Mouse (Mus musculus): Measurements from ENCODE around the gene Igfbp1.

Igfbp1 gene

GRCm38 (mm10) chr11:7231958-7232357 is 34.4 kb downstream of the Igfbp1 start:
- DNase-seq (ENCODE audit: low spot score): no peak

- no peak for DNase-seq (ENCODE audit: low spot score)
Observed at GRCm38 (mm10) chr11:7233333-7233732, 35.8 kb downstream of the Igfbp1 start.

GRCm38 (mm10) chr11:7234436-7234835 is 36.9 kb downstream of the Igfbp1 start:
- no peak for DNase-seq (ENCODE audit: low spot score)

DNA sequence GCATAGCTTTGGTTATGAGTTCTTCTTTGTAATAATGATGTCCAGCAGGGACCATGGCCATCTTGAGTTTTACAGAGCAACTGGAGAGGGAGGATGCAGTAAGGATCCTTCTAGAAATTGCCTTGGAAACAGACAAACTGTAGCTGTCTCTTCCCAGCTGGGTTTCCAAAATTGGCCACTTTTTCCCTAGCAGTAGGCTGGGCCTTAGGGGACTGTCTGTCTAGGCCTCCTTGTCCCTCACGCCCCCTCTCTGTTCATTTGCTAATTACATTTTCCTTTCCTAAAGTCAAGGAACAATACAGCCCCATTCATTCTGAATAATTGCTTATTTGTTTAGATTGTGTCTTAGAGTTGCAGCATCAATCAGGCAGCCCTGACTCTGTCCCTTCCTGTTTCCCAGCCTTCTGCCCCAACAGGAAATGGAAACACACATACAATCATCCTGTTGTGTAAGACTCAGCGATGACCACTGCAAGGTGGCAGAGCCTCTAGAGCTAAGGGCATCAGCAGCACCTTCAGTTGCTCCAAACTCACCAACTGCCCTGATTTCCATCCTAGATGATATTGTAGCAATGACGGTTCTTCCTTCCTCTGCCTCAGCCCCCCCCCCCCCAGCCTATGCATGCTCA is 37.5 kb downstream of the Igfbp1 start:
- DNase-seq (ENCODE audit: low spot score): no peak

GRCm38 (mm10) chr11:7236751-7237150 is 39.2 kb downstream of the Igfbp1 start:
- no peak for DNase-seq (ENCODE audit: low spot score)

GRCm38 (mm10) chr11:7237712-7238111 is 40.1 kb downstream of the Igfbp1 start:
- no peak for DNase-seq (ENCODE audit: low spot score)

DNA sequence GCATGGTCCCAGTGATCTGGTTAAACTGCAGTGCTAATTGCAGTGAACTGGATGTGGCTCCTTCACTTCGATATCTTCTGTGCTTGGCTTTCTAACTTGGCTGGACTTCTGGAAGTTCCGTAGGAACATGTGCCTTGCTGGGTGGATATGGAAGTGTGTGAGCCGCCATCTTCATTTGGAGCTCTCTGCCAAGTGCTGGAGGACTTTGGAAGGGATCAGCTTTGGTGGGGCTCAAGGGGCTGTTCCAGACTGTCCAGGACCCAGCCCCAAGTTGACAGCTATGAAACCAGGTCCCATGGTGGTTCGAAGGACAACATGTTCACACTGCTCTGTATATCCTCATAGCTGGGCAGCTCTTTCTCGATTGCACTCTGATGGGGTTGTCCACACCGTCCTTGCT is 41.0 kb downstream of the Igfbp1 start:
- DNase-seq (ENCODE audit: low spot score): no peak

GRCm38 (mm10) chr11:7239041-7239740 is 41.6 kb downstream of the Igfbp1 start:
- DNase-seq (ENCODE audit: low spot score): no peak

GRCm38 (mm10) chr11:7244782-7245181 is 47.2 kb downstream of the Igfbp1 start:
- no peak for DNase-seq (ENCODE audit: low spot score)

GRCm38 (mm10) chr11:7250415-7250814 is 52.8 kb downstream of the Igfbp1 start:
- no peak for DNase-seq (ENCODE audit: low spot score)

GRCm38 (mm10) chr11:7250870-7251269 is 53.3 kb downstream of the Igfbp1 start:
- no peak for DNase-seq (ENCODE audit: low spot score)
